Mouse (Mus musculus) C2C12 (cell line): ENCODE measurements around the gene Madd. TPM values are rescaled to one million over a fixed set of nuclear protein-coding genes. Genes with fewer than 3 reads are reported as not detected.

Experiments used
- H3K27me3 ChIP-seq: one replicate; pipeline ENCODE4 v1.6.1; 2011; ENCODE audit not compliant: control insufficient read depth, insufficient read depth, insufficient read length
- H3K36me3 ChIP-seq: one replicate; pipeline ENCODE4 v1.6.1; 2011; ENCODE audit not compliant: control insufficient read depth, insufficient read depth
- H3K4me3 ChIP-seq: one replicate; pipeline ENCODE4 v1.5.1; 2011; ENCODE audit warnings: mild to moderate bottlenecking, control low read depth; ENCODE audit not compliant: poor library complexity, insufficient read depth, severe bottlenecking
- H3K79me2 ChIP-seq: one replicate; pipeline ENCODE4 v1.6.1; 2011; ENCODE audit not compliant: control insufficient read depth, insufficient read depth
- H3K79me3 ChIP-seq: one replicate; pipeline ENCODE4 v1.6.1; 2011; ENCODE audit warnings: low read depth, control low read depth
- H3ac ChIP-seq: one replicate; pipeline ENCODE3; 2011; ENCODE audit warnings: low read depth; ENCODE audit not compliant: control insufficient read depth, insufficient read length
- CEBPB ChIP-seq: IDR thresholded peaks from one replicate; pipeline ENCODE4 v1.6.1; 2011; ENCODE audit warnings: low read depth, mild to moderate bottlenecking, control low read depth, moderate library complexity
- CTCF ChIP-seq: IDR thresholded peaks from one replicate; pipeline ENCODE4 v1.5.1; 2011; ENCODE audit not compliant: control insufficient read depth, insufficient read depth, insufficient read length
- FOSL1 ChIP-seq: IDR thresholded peaks from one replicate; pipeline ENCODE4 v1.8.0; 2011; ENCODE audit warnings: mild to moderate bottlenecking, low read length; ENCODE audit not compliant: poor library complexity, insufficient read depth, severe bottlenecking
- MAX ChIP-seq: IDR thresholded peaks from one replicate; pipeline ENCODE4 v1.6.1; 2011; ENCODE audit warnings: mild to moderate bottlenecking, control low read depth
- MYOD1 ChIP-seq: IDR thresholded peaks from one replicate; pipeline ENCODE4 v1.6.1; 2011; ENCODE audit warnings: low read depth; ENCODE audit not compliant: control insufficient read depth, insufficient read length
- MYOG ChIP-seq: IDR thresholded peaks from one replicate; pipeline ENCODE4 v1.6.1; 2011; ENCODE audit not compliant: control insufficient read depth, insufficient read length; ENCODE audit errors: extremely low read depth
- USF1 ChIP-seq: IDR thresholded peaks from one replicate; pipeline ENCODE4 v1.6.1; 2011; ENCODE audit warnings: low read depth, mild to moderate bottlenecking, control low read depth, moderate library complexity
- polyA plus RNA-seq: library from polyadenylated mRNA; unstranded; fragments of >200 nt; fragmentation: generic; extraction: Trizol; gene quantifications from one replicate; pipeline ENCODE4 v1.2.1, GENCODE M21; 2012; ENCODE audit warnings: missing spikeins

Gene Madd
- polyA plus RNA-seq, 1 experiment: 4.9 TPM

DNA sequence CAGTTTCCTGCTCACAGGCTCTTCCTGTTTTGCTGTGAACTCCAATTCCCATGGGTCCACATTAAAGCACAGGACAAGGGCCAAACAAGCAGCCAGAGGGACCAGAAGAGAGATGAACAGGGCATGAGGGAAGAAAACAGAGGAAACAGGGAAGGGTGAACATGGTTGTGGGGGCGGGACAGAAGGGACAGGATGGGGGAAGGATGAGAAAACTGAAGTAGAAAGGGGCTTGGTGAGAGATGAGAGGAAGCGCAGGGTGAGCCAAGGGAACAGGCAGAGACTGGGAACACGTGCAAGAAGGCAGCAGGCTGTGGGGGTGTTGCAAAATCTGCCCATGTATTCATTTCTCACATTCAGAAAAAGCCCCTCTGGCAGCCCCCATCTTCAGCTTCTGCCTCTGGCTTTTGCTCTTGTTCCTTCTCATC lies 13.0 kb upstream of the Madd start:
- TF ChIP-seq USF1: no peak
- H3K36me3 ChIP-seq: no peaks in the 10 kb centered on the region
- H3K79me2 ChIP-seq: no peaks in the 10 kb centered on the region

DNA sequence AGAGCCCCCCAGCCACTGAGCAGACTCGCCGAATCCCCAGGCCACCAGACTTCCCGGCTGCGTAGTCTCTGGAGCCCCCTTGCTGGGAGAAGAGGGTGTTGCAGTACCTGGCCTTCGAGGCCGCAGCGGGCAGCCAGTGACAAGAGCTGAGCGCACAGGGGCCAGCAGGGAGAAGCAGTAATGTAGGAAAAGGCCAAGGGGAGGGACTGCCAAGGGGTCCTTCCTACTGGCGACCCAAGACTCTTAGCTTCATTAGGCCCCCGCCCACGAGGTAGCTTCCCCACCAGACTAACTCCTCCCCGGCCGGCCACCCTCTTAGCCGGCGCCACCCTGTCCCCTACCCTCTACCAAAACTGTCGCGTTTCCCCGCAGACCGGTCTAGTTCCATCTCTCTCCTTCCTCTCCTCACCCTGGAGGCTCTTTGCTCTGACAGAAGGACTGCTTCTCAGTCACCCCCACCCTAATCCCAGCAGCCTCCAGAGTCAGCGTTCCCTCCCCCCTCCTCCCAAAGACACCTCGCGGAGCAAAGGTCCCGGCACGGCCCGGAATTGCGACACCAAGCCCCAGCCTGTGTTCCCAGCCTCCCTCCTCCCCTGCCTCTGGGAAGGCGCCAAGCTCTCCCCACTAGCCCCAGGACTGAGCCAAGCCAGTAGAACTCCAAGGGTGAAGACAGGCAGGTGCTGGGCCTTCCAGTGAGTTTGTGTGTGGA lies 11.1 kb upstream of the Madd start:
- no peaks in the 10 kb centered on the region for H3K79me2 ChIP-seq
- H3K27me3 ChIP-seq: no peaks in the 10 kb centered on the region
- no peak overlapping the region for H3K4me3 ChIP-seq
- no peak overlapping the region for H3ac ChIP-seq
- H3K36me3 ChIP-seq: no peaks in the 10 kb centered on the region
- no peak for TF ChIP-seq FOSL1
- peak; percentile 71 for TF ChIP-seq CTCF
- TF ChIP-seq CEBPB: no peak
- TF ChIP-seq MAX: no peak
- TF ChIP-seq MYOG: no peak
- TF ChIP-seq MYOD1: no peak
- no peak for TF ChIP-seq USF1
- H3K79me3 ChIP-seq: no peaks in the 10 kb centered on the region

More for the DNA sequence above, 13.0 kb upstream of the Madd start:
- H3K27me3 ChIP-seq: no peaks in the 10 kb centered on the region
- H3ac ChIP-seq: no peak overlapping the region
- no peak overlapping the region for H3K4me3 ChIP-seq
- H3K79me3 ChIP-seq: no peaks in the 10 kb centered on the region

DNA sequence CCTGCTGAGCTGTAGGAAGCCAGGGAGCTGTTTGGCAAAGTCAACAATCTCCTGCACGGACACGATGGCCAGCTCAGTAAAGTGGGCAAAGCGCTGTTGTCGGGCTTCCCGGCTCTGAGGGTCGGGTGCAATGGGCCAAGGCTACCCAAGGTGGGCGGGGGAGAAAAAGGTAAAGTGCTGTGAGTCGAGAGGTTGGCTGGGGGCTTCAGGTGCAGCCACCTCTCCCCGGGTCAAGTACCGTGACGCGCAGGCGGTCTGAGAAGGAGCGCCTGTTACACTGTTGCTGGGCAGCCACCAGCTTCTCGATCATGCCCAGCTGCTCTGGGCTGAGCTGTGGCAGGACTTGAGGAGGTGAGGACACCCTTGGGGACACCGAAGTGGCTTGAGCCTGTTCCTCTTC lies 6.9 kb upstream of the Madd start:
- Histone ChIP-seq H3K79me2 (no peaks in the 10 kb centered on the region), H3K4me3 (no peak overlapping the region), H3K27me3 (no peaks in the 10 kb centered on the region), H3ac (no peak overlapping the region), H3K36me3 (no peaks in the 10 kb centered on the region), H3K79me3 (no peaks in the 10 kb centered on the region)
- TF ChIP-seq MAX: no peak
- no peak for TF ChIP-seq FOSL1
- TF ChIP-seq MYOD1: no peak
- TF ChIP-seq MYOG: no peak
- no peak for TF ChIP-seq USF1
- TF ChIP-seq CEBPB: no peak
- no peak for TF ChIP-seq CTCF

DNA sequence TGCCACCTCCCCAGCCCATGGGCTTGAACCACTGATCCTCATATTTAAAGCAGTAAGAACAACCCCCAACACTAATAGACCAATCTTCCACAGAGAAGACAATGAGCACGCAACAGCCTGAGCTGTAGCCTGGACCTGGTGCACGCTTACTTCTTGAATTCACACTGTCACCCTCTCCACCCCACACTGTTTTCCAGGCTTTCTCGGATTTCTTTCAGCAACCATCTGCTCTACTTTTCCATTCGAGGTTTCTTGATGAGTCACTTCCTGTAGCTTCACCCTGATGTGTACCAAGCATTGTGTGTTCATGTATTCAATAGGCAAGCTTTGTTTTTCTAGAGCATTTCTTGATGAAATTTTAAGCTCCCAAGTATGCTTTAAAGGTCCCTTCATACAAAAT lies 3.8 kb upstream of the Madd start:
- Histone ChIP-seq H3K4me3 (no peak overlapping the region), H3K36me3 (no peaks in the 10 kb centered on the region), H3K79me3 (no peaks in the 10 kb centered on the region), H3K79me2 (no peaks in the 10 kb centered on the region), H3K27me3 (no peaks in the 10 kb centered on the region), H3ac (no peak overlapping the region)
- TF ChIP-seq MAX (no peak), FOSL1 (no peak)

DNA sequence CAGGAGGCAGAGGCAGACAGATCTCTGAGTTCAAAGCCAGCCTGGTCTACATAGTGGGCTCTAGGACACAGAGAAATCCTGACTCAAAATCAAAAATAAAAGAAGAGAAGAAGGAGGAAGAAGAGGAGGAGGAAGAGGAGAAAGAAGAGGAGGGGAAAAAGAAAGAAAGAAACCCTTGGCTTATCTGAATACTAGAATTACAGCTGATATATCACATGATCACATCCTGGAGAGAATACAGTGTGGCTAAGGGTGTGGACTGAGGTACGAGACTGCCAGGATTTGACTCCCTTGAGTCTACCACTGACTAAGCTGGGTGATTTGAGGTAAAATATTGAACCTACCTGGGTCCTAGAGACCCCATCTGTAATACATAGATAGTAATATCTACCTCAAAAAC lies 2.6 kb upstream of the Madd start:
- TF ChIP-seq CEBPB (no peak), USF1 (no peak), MAX (no peak), MYOG (no peak), CTCF (no peak)
- Histone ChIP-seq H3ac (no peak overlapping the region), H3K79me3 (no peaks in the 10 kb centered on the region), H3K36me3 (no peaks in the 10 kb centered on the region), H3K27me3 (no peaks in the 10 kb centered on the region), H3K79me2 (peaks cover 7% of the 10 kb centered on the region), H3K4me3 (no peak overlapping the region)

DNA sequence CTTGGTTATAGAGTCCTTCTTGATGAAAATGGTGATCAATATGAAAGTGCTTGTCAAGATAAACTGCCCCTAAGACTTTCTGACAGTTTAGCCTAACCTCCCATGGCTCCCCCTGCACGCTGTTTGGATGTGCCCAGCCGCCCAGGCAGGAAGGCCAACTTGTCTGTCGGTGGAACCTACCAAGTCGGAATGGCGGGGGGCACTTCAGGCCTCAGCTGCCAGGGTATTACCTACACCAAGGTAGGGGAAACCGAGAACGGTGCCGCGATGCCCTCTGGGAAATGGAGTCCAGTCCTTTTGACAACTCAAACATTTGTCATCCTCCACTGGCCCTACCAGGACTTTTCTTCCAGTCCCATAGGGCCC lies 506 bp downstream of the Madd start:
- Histone ChIP-seq H3K27me3 (no peaks in the 10 kb centered on the region), H3K36me3 (no peaks in the 10 kb centered on the region), H3K79me2 (peaks cover 7% of the 10 kb centered on the region), H3K79me3 (no peaks in the 10 kb centered on the region), H3K4me3 (peak overlapping the region; percentile 74), H3ac (no peak overlapping the region)
- TF ChIP-seq USF1: no peak
- TF ChIP-seq CEBPB: no peak
- no peak for TF ChIP-seq MYOD1
